Mouse (Mus musculus): ENCODE measurements around the gene Zcchc14. TPM values are rescaled to one million over a fixed set of nuclear protein-coding genes. Genes with fewer than 3 reads are reported as not detected.

The Zcchc14 gene
- polyA plus RNA-seq, 2 experiments, result 1.3 to 1.7 TPM

DNA sequence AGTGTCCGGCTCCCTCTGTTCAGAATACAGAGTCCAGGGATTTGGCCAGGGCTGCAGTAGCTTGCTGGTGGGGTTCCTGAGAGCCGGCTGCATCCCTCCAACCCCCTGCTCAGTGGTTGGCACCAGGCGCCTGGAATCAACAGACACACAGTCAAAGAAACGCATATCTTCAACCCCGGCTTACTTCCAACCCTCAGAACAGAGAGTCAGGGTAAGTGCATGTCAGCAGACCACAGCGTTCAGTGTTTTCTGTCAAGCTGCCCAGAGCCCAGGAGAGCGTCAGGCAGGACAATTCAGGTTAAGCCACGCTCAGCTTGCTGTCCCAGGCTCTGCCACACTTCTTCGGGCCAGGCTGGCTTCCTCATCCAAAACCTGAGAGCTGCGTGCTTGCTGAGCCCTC lies 28.8 kb upstream of the Zcchc14 start:
- Histone ChIP-seq H3K27me3 (ENCODE audit: control insufficient read depth, insufficient read depth, low read length) (no peaks in the 10 kb centered on the region), H3K4me2 (ENCODE audit: low read depth) (no peak overlapping the region), H3K9me3 (ENCODE audit: control insufficient read depth, low read length) (no peaks in the 10 kb centered on the region), H3K36me3 (replicated peaks; ENCODE audit: control insufficient read depth, insufficient read depth, low read depth) (no peaks in the 10 kb centered on the region), H3K4me1 (replicated peaks; ENCODE audit: control insufficient read depth in 2 of 2, insufficient read depth in 2 of 2, low read length in 1 of 2) (no peaks in the 10 kb centered on the region), H3K9ac (replicated peaks) (no peak overlapping the region), H3K4me3 (ENCODE audit: insufficient read depth in 1 of 2, low read depth in 2 of 2, low read length in 2 of 2) (no peak overlapping the region), H3K27ac (no peak overlapping the region)
- 45% methylated on average over 10 of the region's 10 CpGs for WGBS (ENCODE audit: insufficient replicate concordance)
- no peak for ATAC-seq (ENCODE audit: insufficient read depth)
- no peak for DNase-seq (ENCODE audit: low read depth in 3 of 3, low spot score in 3 of 3)
- TF ChIP-seq EP300 (IDR thresholded peaks at IDR 0.05; ENCODE audit: low read depth) (no peak), CTCF (IDR thresholded peaks at IDR 0.05; ENCODE audit: low read depth) (no peak)

DNA sequence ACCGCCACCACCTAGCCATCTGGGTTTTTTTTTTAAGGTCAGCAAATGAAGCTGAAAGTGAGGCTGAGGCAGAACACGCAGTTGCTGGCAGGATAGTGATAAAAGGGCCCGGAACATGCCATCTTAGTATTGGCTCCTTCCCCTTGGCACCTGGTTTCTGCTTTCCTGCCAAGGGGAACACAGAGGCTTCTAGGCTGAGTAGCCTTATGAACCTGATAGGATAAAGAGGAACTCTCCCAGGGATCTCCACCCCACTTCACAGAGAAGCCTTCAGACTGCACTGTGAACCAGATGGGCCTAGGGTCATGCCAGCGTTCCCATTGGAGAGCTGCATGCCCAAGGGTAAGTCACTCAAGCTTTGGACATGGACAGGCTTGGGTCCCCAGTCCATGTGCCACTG lies 28.2 kb upstream of the Zcchc14 start:
- Histone ChIP-seq H3K36me3 (replicated peaks; ENCODE audit: control insufficient read depth, insufficient read depth, low read depth) (no peaks in the 10 kb centered on the region), H3K27ac (no peak overlapping the region), H3K9me3 (ENCODE audit: control insufficient read depth, low read length) (no peaks in the 10 kb centered on the region), H3K4me2 (ENCODE audit: low read depth) (no peak overlapping the region), H3K9ac (replicated peaks) (no peak overlapping the region), H3K27me3 (ENCODE audit: control insufficient read depth, insufficient read depth, low read length) (no peaks in the 10 kb centered on the region), H3K4me3 (ENCODE audit: insufficient read depth in 1 of 2, low read depth in 2 of 2, low read length in 2 of 2) (no peak overlapping the region), H3K4me1 (replicated peaks; ENCODE audit: control insufficient read depth in 2 of 2, insufficient read depth in 2 of 2, low read length in 1 of 2) (no peaks in the 10 kb centered on the region)
- DNase-seq (ENCODE audit: low read depth in 3 of 3, low spot score in 3 of 3), result no peak
- TF ChIP-seq EP300 (IDR thresholded peaks at IDR 0.05; ENCODE audit: low read depth) (no peak), CTCF (IDR thresholded peaks at IDR 0.05; ENCODE audit: low read depth) (no peak)
- no peak for ATAC-seq (ENCODE audit: insufficient read depth)
- 75% methylated on average over 4 of the region's 4 CpGs for WGBS (ENCODE audit: insufficient replicate concordance)

DNA sequence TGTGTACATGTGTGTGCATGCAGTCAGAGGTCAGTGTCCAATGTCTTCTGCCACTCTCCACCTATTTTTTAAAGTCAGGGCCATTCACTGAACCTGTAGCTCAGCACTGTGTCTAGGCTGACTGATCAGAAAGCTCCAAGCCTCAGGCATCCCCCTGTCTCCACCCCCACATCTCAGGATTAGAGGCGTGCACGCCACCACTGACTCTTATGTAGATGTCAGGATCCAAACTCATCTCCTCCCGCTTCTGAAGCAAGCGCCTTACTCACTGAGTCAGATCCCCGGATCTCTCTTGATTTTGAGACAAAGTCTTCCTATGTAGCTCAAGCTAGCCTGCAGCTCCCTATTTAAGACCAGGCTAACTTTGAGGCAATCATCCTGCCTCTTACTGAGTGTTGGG lies 26.0 kb upstream of the Zcchc14 start:
- H3K9ac ChIP-seq (replicated peaks), result no peak overlapping the region
- H3K4me3 ChIP-seq (ENCODE audit: insufficient read depth in 1 of 2, low read depth in 2 of 2, low read length in 2 of 2), result no peak overlapping the region
- H3K9me3 ChIP-seq (ENCODE audit: control insufficient read depth, low read length), result no peaks in the 10 kb centered on the region
- WGBS (ENCODE audit: insufficient replicate concordance), result 55% methylated on average over 5 of the region's 5 CpGs
- no peak for ATAC-seq (ENCODE audit: insufficient read depth)
- H3K4me2 ChIP-seq (ENCODE audit: low read depth), result no peak overlapping the region
- H3K27me3 ChIP-seq (ENCODE audit: control insufficient read depth, insufficient read depth, low read length), result no peaks in the 10 kb centered on the region
- no peak for DNase-seq (ENCODE audit: low read depth in 3 of 3, low spot score in 3 of 3)
- no peak for TF ChIP-seq CTCF (IDR thresholded peaks at IDR 0.05; ENCODE audit: low read depth)
- no peak for TF ChIP-seq EP300 (IDR thresholded peaks at IDR 0.05; ENCODE audit: low read depth)
- H3K4me1 ChIP-seq (replicated peaks; ENCODE audit: control insufficient read depth in 2 of 2, insufficient read depth in 2 of 2, low read length in 1 of 2), result no peaks in the 10 kb centered on the region
- H3K36me3 ChIP-seq (replicated peaks; ENCODE audit: control insufficient read depth, insufficient read depth, low read depth), result no peaks in the 10 kb centered on the region
- H3K27ac ChIP-seq, result no peak overlapping the region

DNA sequence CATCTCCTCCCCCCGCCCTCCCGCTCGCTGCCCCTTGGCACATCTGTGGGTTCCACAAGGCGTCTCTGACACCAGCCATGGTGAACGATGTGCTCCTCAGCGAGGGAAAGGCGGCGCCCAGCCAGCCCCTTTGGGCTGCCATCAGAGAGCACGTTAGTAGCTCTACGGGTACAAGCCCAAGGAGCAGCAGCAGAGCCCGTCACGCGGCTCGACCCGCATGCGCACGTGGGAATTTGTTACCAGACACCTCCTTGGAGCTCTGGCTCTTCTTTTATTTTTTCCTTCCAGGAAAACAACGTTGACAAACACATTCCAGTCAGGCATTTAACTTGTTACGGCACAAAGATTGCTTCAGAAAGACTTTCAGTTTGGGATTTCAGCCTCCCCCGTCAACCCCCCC lies 23.0 kb upstream of the Zcchc14 start:
- no peak for TF ChIP-seq CTCF (IDR thresholded peaks at IDR 0.05; ENCODE audit: low read depth)
- no peak for TF ChIP-seq EP300 (IDR thresholded peaks at IDR 0.05; ENCODE audit: low read depth)
- H3K27ac ChIP-seq, result no peak overlapping the region
- H3K4me2 ChIP-seq (ENCODE audit: low read depth), result no peak overlapping the region
- DNase-seq (ENCODE audit: low read depth in 3 of 3, low spot score in 3 of 3) (no peak), ATAC-seq (ENCODE audit: insufficient read depth) (no peak)
- no peaks in the 10 kb centered on the region for H3K27me3 ChIP-seq (ENCODE audit: control insufficient read depth, insufficient read depth, low read length)
- H3K9me3 ChIP-seq (ENCODE audit: control insufficient read depth, low read length), result no peaks in the 10 kb centered on the region
- no peak overlapping the region for H3K4me3 ChIP-seq (ENCODE audit: insufficient read depth in 1 of 2, low read depth in 2 of 2, low read length in 2 of 2)
- H3K9ac ChIP-seq (replicated peaks), result no peak overlapping the region
- 43% methylated on average over 20 of the region's 20 CpGs for WGBS (ENCODE audit: insufficient replicate concordance)
- H3K4me1 ChIP-seq (replicated peaks; ENCODE audit: control insufficient read depth in 2 of 2, insufficient read depth in 2 of 2, low read length in 1 of 2), result no peaks in the 10 kb centered on the region
- H3K36me3 ChIP-seq (replicated peaks; ENCODE audit: control insufficient read depth, insufficient read depth, low read depth), result no peaks in the 10 kb centered on the region

DNA sequence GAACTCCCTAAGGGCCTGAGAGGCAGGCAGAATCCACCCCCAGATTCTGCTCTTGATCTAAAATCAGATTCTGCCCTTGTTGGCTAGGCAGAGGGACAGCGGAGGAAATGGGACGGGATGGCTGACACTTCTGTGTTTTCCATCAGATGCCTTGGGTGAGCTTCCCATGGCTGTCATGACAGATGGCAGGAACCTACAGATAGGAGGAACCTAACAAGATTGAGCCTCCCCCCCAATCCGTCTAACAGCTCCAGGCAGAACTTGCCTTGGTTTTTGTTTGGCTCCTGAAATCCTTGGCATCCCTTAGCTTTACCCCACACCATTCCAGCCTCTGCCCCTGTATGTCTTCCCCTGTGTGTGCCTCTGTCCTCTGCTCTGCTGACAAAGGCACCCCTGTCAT lies 22.5 kb upstream of the Zcchc14 start:
- WGBS (ENCODE audit: insufficient replicate concordance), result 44% methylated on average over 3 of the region's 3 CpGs
- ATAC-seq (ENCODE audit: insufficient read depth) (no peak), DNase-seq (ENCODE audit: low read depth in 3 of 3, low spot score in 3 of 3) (no peak)
- H3K4me1 ChIP-seq (replicated peaks; ENCODE audit: control insufficient read depth in 2 of 2, insufficient read depth in 2 of 2, low read length in 1 of 2), result no peaks in the 10 kb centered on the region
- H3K4me2 ChIP-seq (ENCODE audit: low read depth), result no peak overlapping the region
- H3K9me3 ChIP-seq (ENCODE audit: control insufficient read depth, low read length), result no peaks in the 10 kb centered on the region
- H3K27ac ChIP-seq, result no peak overlapping the region
- H3K4me3 ChIP-seq (ENCODE audit: insufficient read depth in 1 of 2, low read depth in 2 of 2, low read length in 2 of 2), result no peak overlapping the region
- H3K36me3 ChIP-seq (replicated peaks; ENCODE audit: control insufficient read depth, insufficient read depth, low read depth), result no peaks in the 10 kb centered on the region
- no peak overlapping the region for H3K9ac ChIP-seq (replicated peaks)
- TF ChIP-seq CTCF (IDR thresholded peaks at IDR 0.05; ENCODE audit: low read depth), result no peak
- no peak for TF ChIP-seq EP300 (IDR thresholded peaks at IDR 0.05; ENCODE audit: low read depth)
- H3K27me3 ChIP-seq (ENCODE audit: control insufficient read depth, insufficient read depth, low read length), result no peaks in the 10 kb centered on the region
